Mouse (Mus musculus): ENCODE data around the gene Nup85.

The Nup85 gene

GRCm38 (mm10) chr11:115584376-115585073 lies 20.3 kb downstream of the Nup85 start:
- no peak for DNase-seq

- no peak for DNase-seq
Observed at GRCm38 (mm10) chr11:115585573-115586100, 21.4 kb downstream of the Nup85 start.

- no peak for DNase-seq
Observed at GRCm38 (mm10) chr11:115586403-115586802, 22.2 kb downstream of the Nup85 start.

- no peak for DNase-seq
Observed at GRCm38 (mm10) chr11:115587984-115588383, 23.8 kb downstream of the Nup85 start.

GRCm38 (mm10) chr11:115590526-115591075 lies 26.4 kb downstream of the Nup85 start:
- no peak for DNase-seq

- no peak for DNase-seq
Observed at GRCm38 (mm10) chr11:115595209-115595608, 31.0 kb downstream of the Nup85 start.

GRCm38 (mm10) chr11:115598309-115598708 lies 34.1 kb downstream of the Nup85 start:
- no peak for DNase-seq

- no peak for DNase-seq
Observed at GRCm38 (mm10) chr11:115599722-115600121, 35.5 kb downstream of the Nup85 start.

- DNase-seq, result no peak
Observed at GRCm38 (mm10) chr11:115600743-115601142, 36.5 kb downstream of the Nup85 start.

GRCm38 (mm10) chr11:115601174-115601573 lies 36.9 kb downstream of the Nup85 start:
- no peak for DNase-seq

- no peak for DNase-seq
Observed at GRCm38 (mm10) chr11:115603128-115603475, 38.9 kb downstream of the Nup85 start.

GRCm38 (mm10) chr11:115603476-115604303 lies 39.5 kb downstream of the Nup85 start, which contains the start of the genes Mrps7 and Gga3:
Gene Mrps7, plus strand, starts transcription at chr11:115603925.
Gene Gga3, minus strand, starts transcription at chr11:115604051.
- peak; percentile 94 for DNase-seq

- DNase-seq, result no peak
Observed at GRCm38 (mm10) chr11:115604304-115604696, 40.1 kb downstream of the Nup85 start.

- no peak for DNase-seq
Observed at GRCm38 (mm10) chr11:115606733-115607132, 42.5 kb downstream of the Nup85 start.

- DNase-seq, result no peak
Observed at GRCm38 (mm10) chr11:115608421-115609399, 44.5 kb downstream of the Nup85 start.

- DNase-seq, result no peak
Observed at GRCm38 (mm10) chr11:115609576-115609975, 45.3 kb downstream of the Nup85 start.

GRCm38 (mm10) chr11:115611173-115611572 lies 46.9 kb downstream of the Nup85 start:
- DNase-seq, result no peak

- DNase-seq, result peak; percentile 47
Observed at GRCm38 (mm10) chr11:115612059-115612409, 47.8 kb downstream of the Nup85 start.

- peak; percentile 97 for DNase-seq
Observed at GRCm38 (mm10) chr11:115612410-115613137, 48.3 kb downstream of the Nup85 start, which contains the start of gene Mif4gd. Gene Mif4gd, minus strand, starts transcription at chr11:115612969.

- DNase-seq, result peak; percentile 67
Observed at GRCm38 (mm10) chr11:115613138-115613945, 49.1 kb downstream of the Nup85 start.
